ENCODE assay signal across 20 mouse cellular contexts in the genomic region with DNA sequence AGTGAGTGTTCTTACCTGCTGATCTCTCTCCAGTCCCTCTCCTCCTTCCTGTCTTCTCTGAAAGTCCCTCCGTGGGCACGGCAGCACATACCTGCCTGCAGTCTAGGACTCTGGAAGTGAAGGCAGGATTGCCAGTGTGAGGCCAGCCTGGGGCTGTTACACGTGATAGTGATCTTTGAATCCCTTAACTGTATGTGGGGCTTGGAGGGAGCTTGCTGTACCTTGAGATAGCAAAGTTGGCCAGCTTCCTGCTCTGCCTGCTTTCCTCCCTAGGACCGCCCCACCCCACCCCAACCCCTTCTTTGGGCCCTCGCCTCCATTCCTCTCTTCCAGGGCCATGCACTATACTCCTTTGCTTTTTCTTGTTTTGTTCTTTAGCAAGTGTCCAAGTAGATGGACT. TPM values are rescaled to one million over a fixed set of nuclear protein-coding genes. Genes with fewer than 3 reads are reported as not detected.
A peak's percentile ranks its signal among the peaks of the same experiment; 100 is the strongest.
DNase-seq lines count a peak whose midpoint lies in the region; ATAC-seq and TF ChIP-seq lines count a peak whose summit lies in the region.
"Had no signal": no experiment of that assay in that cellular context is flagged by ENCODE, and none has a peak within 500 bp of the region (broad histone marks: within the 10 kb centered on the region; RNA-seq: fewer than 3 reads in every experiment).

No protein-coding gene starts in this region.

- H3K9me3 ChIP-seq in erythroblast, embryonic 14.5 days (ENCODE audit: control insufficient read depth, low read length) = no peaks in the 10 kb centered on the region
- H3K9me3 ChIP-seq in liver, embryonic 13.5 days (replicated peaks) = no peaks in the 10 kb centered on the region
- no peaks in the 10 kb centered on the region for H3K9me3 ChIP-seq in stomach, postnatal 0 days (ENCODE audit: control insufficient read depth, low read length)
- H3K9me3 ChIP-seq: forebrain, embryonic 15.5 days; hindbrain, embryonic 15.5 days; midbrain, embryonic 10.5 days; neural tube, embryonic 12.5 days had no signal

- H3K9ac ChIP-seq in liver, embryonic 13.5 days = 0 out of 2 replicates have a peak overlapping the region, but pooled peaks have one; percentile 17
- H3K9ac ChIP-seq in stomach, postnatal 0 days (ENCODE audit: low read length) = peak overlapping the region; percentile 27; the same call in 1 of the 2 replicates
- H3K9ac ChIP-seq: forebrain, embryonic 15.5 days; hindbrain, embryonic 15.5 days; neural tube, embryonic 12.5 days had no signal

- DNase-seq in spleen, adult 12 weeks (ENCODE audit: low spot score) = peak; percentile 10
- DNase-seq in spleen, postnatal 14 days (ENCODE audit: low spot score in 2 of 2) = no peak
- DNase-seq in liver, embryonic 13.5 days = peak; percentile 48
- peak; percentile 24 for DNase-seq in stomach, postnatal 0 days (ENCODE audit: low spot score)
- no peak for DNase-seq in cerebellum, postnatal 4 days (ENCODE audit: low spot score in 2 of 2)
- no peak for DNase-seq in cerebellum, postnatal 36 days
- no peak for DNase-seq in urinary bladder, postnatal 14 days (ENCODE audit: low spot score)
- DNase-seq: adrenal gland, adult 2 months; cerebellum, adult 11-12 months; heart, adult 11 months; kidney, adult 18-20 months; kidney, postnatal 25 days; layer of hippocampus, adult 9-11 months; thymus, postnatal 36 days had no signal

- H3K4me1 ChIP-seq in erythroblast, embryonic 14.5 days (ENCODE audit: control insufficient read depth) = peaks cover 38% of the 10 kb centered on the region
- peaks cover 37% of the 10 kb centered on the region for H3K4me1 ChIP-seq in liver, embryonic 13.5 days (replicated peaks)
- H3K4me1 ChIP-seq in stomach, postnatal 0 days (replicated peaks; ENCODE audit: control insufficient read depth, insufficient read depth) = peaks cover 3% of the 10 kb centered on the region; the same call in 1 of the 2 replicates
- H3K4me1 ChIP-seq: hindbrain, embryonic 15.5 days; midbrain, embryonic 10.5 days; neural tube, embryonic 12.5 days had no signal

- peak overlapping the region; percentile 29; the same call in 1 of the 2 replicates for H3K27ac ChIP-seq in liver, embryonic 13.5 days
- no peak overlapping the region for H3K27ac ChIP-seq in stomach, postnatal 0 days (replicated peaks)
- H3K27ac ChIP-seq: forebrain, embryonic 15.5 days; hindbrain, embryonic 15.5 days; midbrain, embryonic 10.5 days; neural tube, embryonic 12.5 days had no signal

- H3K4me3 ChIP-seq in erythroblast, embryonic 14.5 days (replicated peaks) = peak overlapping the region; percentile 10
- H3K4me3 ChIP-seq in liver, embryonic 13.5 days (replicated peaks) = peak overlapping the region; percentile 9; the same call in 1 of the 2 replicates
- H3K4me3 ChIP-seq in stomach, postnatal 0 days (ENCODE audit: low read depth, low read length) = no peak overlapping the region
- H3K4me3 ChIP-seq: forebrain, embryonic 15.5 days; hindbrain, embryonic 15.5 days; midbrain, embryonic 10.5 days; neural tube, embryonic 12.5 days had no signal

- peak; percentile 93 for ATAC-seq in liver, embryonic 13.5 days (ENCODE audit: low read depth)
- no peak for ATAC-seq in stomach, postnatal 0 days (ENCODE audit: low FRiP score, low TSS enrichment)
- ATAC-seq: forebrain, embryonic 15.5 days; lung, postnatal 0 days had no signal

- 15% methylated on average over 5 of the region's 5 CpGs for WGBS in liver, embryonic 13.5 days (ENCODE audit: insufficient replicate concordance)
- WGBS in stomach, postnatal 0 days = 38% methylated on average over 5 of the region's 5 CpGs

- no peaks in the 10 kb centered on the region for H3K27me3 ChIP-seq in erythroblast, embryonic 14.5 days (ENCODE audit: control insufficient read depth)
- H3K27me3 ChIP-seq in liver, embryonic 13.5 days = no peaks in the 10 kb centered on the region
- H3K27me3 ChIP-seq in stomach, postnatal 0 days (ENCODE audit: control insufficient read depth, insufficient read depth, low read length) = no peaks in the 10 kb centered on the region
- H3K27me3 ChIP-seq: forebrain, embryonic 15.5 days; hindbrain, embryonic 15.5 days; neural tube, embryonic 12.5 days had no signal

- peaks cover 32% of the 10 kb centered on the region for H3K36me3 ChIP-seq in erythroblast, embryonic 14.5 days (ENCODE audit: control insufficient read depth)
- H3K36me3 ChIP-seq in liver, embryonic 13.5 days = peaks cover 18% of the 10 kb centered on the region
- peaks cover 10% of the 10 kb centered on the region; the same call in 1 of the 2 replicates for H3K36me3 ChIP-seq in stomach, postnatal 0 days (ENCODE audit: control insufficient read depth, insufficient read depth, low read length)
- H3K36me3 ChIP-seq: hindbrain, embryonic 15.5 days had no signal

- TF ChIP-seq EP300 in stomach, postnatal 0 days (optimal IDR thresholded peaks at IDR 0.05) = no peak

- H3K4me2 ChIP-seq in liver, embryonic 13.5 days = peak overlapping the region; percentile 54
- H3K4me2 ChIP-seq in stomach, postnatal 0 days (replicated peaks; ENCODE audit: low read depth) = no peak overlapping the region
- H3K4me2 ChIP-seq: forebrain, embryonic 15.5 days; hindbrain, embryonic 15.5 days; neural tube, embryonic 12.5 days had no signal

- no peak for TF ChIP-seq CTCF in stomach, postnatal 0 days (IDR thresholded peaks at IDR 0.05; ENCODE audit: low read depth)

RNA-seq across cellular contexts. Expression of gene Uhrf1bp1, which starts 18.3 kb away (rescaled TPM):
- 0.19 and 0.25 TPM in 2 replicates for polyA plus RNA-seq in erythroblast, embryonic 14.5 days (2012)
- polyA plus RNA-seq in liver, embryonic 13.5 days (2015; fragmentation: Nextera tagmentation; extraction: Ambion mirVana) = 2.0 and 3.5 TPM in 2 replicates
- polyA plus RNA-seq in stomach, postnatal 0 days (2015; fragmentation: Nextera tagmentation; extraction: Ambion mirVana) = 1.3 and 1.4 TPM in 2 replicates

RNA-seq across cellular contexts. Expression of gene Anks1, which starts 34.6 kb away (rescaled TPM):
- 0.30 and 0.39 TPM in 2 replicates for polyA plus RNA-seq in erythroblast, embryonic 14.5 days (2012)
- polyA plus RNA-seq in liver, embryonic 13.5 days (2015; fragmentation: Nextera tagmentation; extraction: Ambion mirVana) = 3.1 and 4.0 TPM in 2 replicates
- 7.8 and 8.3 TPM in 2 replicates for polyA plus RNA-seq in stomach, postnatal 0 days (2015; fragmentation: Nextera tagmentation; extraction: Ambion mirVana)

RNA-seq across cellular contexts. Expression of gene Taf11, which starts 35.1 kb away (rescaled TPM):
- polyA plus RNA-seq in erythroblast, embryonic 14.5 days (2012) = 5.0 and 6.3 TPM in 2 replicates
- 32.4 and 37.8 TPM in 2 replicates for polyA plus RNA-seq in liver, embryonic 13.5 days (2015; fragmentation: Nextera tagmentation; extraction: Ambion mirVana)
- 33.4 and 34.0 TPM in 2 replicates for polyA plus RNA-seq in stomach, postnatal 0 days (2015; fragmentation: Nextera tagmentation; extraction: Ambion mirVana)

RNA-seq across cellular contexts. Expression of gene Snrpc, which starts 36.6 kb away (rescaled TPM):
- 50.6 and 57.6 TPM in 2 replicates for polyA plus RNA-seq in erythroblast, embryonic 14.5 days (2012)
- 182 and 183 TPM in 2 replicates for polyA plus RNA-seq in liver, embryonic 13.5 days (2015; fragmentation: Nextera tagmentation; extraction: Ambion mirVana)
- 163 and 179 TPM in 2 replicates for polyA plus RNA-seq in stomach, postnatal 0 days (2015; fragmentation: Nextera tagmentation; extraction: Ambion mirVana)

RNA-seq across cellular contexts. Expression of gene D17Wsu92e, which starts 54.1 kb away (rescaled TPM):
- 10.7 and 13.7 TPM in 2 replicates for polyA plus RNA-seq in erythroblast, embryonic 14.5 days (2012)
- 13.2 and 13.3 TPM in 2 replicates for polyA plus RNA-seq in liver, embryonic 13.5 days (2015; fragmentation: Nextera tagmentation; extraction: Ambion mirVana)
- 23.3 and 25.4 TPM in 2 replicates for polyA plus RNA-seq in stomach, postnatal 0 days (2015; fragmentation: Nextera tagmentation; extraction: Ambion mirVana)

Comparison
In these comparisons a context has a peak if more than half of its experiments do, and no peak if none do; other contexts are left out.
1. DNase-seq: peak in spleen, adult 12 weeks (single experiment), liver, embryonic 13.5 days (single experiment) and stomach, postnatal 0 days (single experiment); none in spleen, postnatal 14 days (0 of 2), cerebellum, postnatal 4 days (0 of 2), cerebellum, postnatal 36 days (0 of 2) and urinary bladder, postnatal 14 days (single experiment).